Comparison of ENCODE assay signal across 12 mouse cellular contexts in genomic region chr9:80021648-80022047, GRCm38 (mm10). TPM values are rescaled to one million over a fixed set of nuclear protein-coding genes. Genes with fewer than 3 reads are reported as not detected.
"Had no signal": no experiment of that assay in that cellular context is flagged by ENCODE, and none has a peak within 500 bp of the region (broad histone marks: within the 10 kb centered on the region; RNA-seq: fewer than 3 reads in every experiment).

No protein-coding gene starts in this region.

- H3K4me1 ChIP-seq: limb, embryonic 15.5 days; liver, embryonic 12.5 days; midbrain, embryonic 13.5 days; neural tube, embryonic 15.5 days had no signal

- H3K9me3 ChIP-seq: limb, embryonic 15.5 days; liver, embryonic 12.5 days; midbrain, embryonic 13.5 days; neural tube, embryonic 15.5 days had no signal

- H3K36me3 ChIP-seq: limb, embryonic 15.5 days; liver, embryonic 12.5 days; midbrain, embryonic 13.5 days; neural tube, embryonic 15.5 days had no signal

- H3K27me3 ChIP-seq: limb, embryonic 15.5 days; liver, embryonic 12.5 days; midbrain, embryonic 13.5 days; neural tube, embryonic 15.5 days had no signal

- H3K4me2 ChIP-seq: limb, embryonic 15.5 days; liver, embryonic 12.5 days; lung, embryonic 14.5 days; midbrain, embryonic 13.5 days; neural tube, embryonic 15.5 days had no signal

- DNase-seq: kidney, adult 11 months; kidney, postnatal 36 days; lung, embryonic 14.5 days; lung, postnatal 10 days; lung, postnatal 4 days; thymus, postnatal 36 days had no signal

- H3K4me3 ChIP-seq: limb, embryonic 15.5 days; liver, embryonic 12.5 days; midbrain, embryonic 13.5 days; myocyte; neural tube, embryonic 15.5 days had no signal

- H3K27ac ChIP-seq: limb, embryonic 15.5 days; liver, embryonic 12.5 days; midbrain, embryonic 13.5 days; neural tube, embryonic 15.5 days had no signal

- ATAC-seq: liver, embryonic 12.5 days; midbrain, embryonic 13.5 days had no signal

- H3K9ac ChIP-seq: limb, embryonic 15.5 days; liver, embryonic 12.5 days; lung, embryonic 14.5 days; midbrain, embryonic 13.5 days; neural tube, embryonic 15.5 days had no signal

RNA-seq across cellular contexts. Expression of gene Filip1, which starts 9.0 kb away (rescaled TPM):
- total RNA-seq: megakaryocyte-erythroid progenitor cell, adult 5-6 weeks had no signal
